9 mouse cellular contexts compared by ENCODE assay signal in the genomic region with DNA sequence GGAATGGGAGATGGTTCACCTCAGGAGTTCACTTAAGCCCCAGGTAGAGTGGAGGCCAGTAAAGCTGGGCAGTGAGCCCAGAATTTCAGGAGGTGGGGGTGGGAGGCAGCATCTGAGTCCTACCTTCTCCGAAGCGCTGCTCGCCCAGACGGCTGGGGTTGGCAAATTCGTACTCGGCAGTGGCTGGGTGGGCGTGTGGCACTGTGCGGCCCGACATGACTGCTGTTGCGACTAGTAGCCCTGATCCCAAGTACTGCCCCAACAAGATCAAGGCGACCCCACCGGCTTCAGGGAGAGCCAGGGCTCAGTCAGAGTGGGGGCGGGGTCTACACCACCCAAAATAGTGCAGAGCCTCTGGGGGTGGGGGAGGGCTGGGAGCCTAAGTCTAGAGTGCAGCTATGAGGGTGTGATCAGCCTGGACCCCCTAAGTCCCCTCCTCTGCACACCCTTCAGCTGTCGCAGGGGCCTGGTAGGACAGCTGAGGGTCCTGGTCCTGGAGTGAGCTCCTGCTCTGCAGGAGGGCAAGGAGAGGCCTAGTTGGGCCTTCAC. TPM values are rescaled to one million over a fixed set of nuclear protein-coding genes. Genes with fewer than 3 reads are reported as not detected.
DNase-seq lines count a peak whose midpoint lies in the region; ATAC-seq lines count a peak whose summit lies in the region.
"Had no signal": no experiment of that assay in that cellular context is flagged by ENCODE, and none has a peak within 500 bp of the region (broad histone marks: within the 10 kb centered on the region; RNA-seq: fewer than 3 reads in every experiment).

Hspb2 (minus strand) TSS at position 301 of the 549 bp plus-strand sequence.

- H3K27ac ChIP-seq in hindbrain, embryonic 10.5 days = peak within 1 kb of the TSS; percentile 56; the same call in 1 of the 2 replicates
- no peak within 1 kb of the TSS for H3K27ac ChIP-seq in hindbrain, embryonic 12.5 days
- peak within 1 kb of the TSS; percentile 100 for H3K27ac ChIP-seq in heart, embryonic 15.5 days
- no peak within 1 kb of the TSS for H3K27ac ChIP-seq in liver, embryonic 12.5 days

- peaks cover 31% of the 10 kb centered on the region for H3K27me3 ChIP-seq in hindbrain, embryonic 10.5 days (ENCODE audit: insufficient read depth, poor library complexity, severe bottlenecking)
- H3K27me3 ChIP-seq in hindbrain, embryonic 12.5 days = peaks cover 7% of the 10 kb centered on the region; the same call in 1 of the 2 replicates
- no peaks in the 10 kb centered on the region for H3K27me3 ChIP-seq in heart, embryonic 15.5 days
- H3K27me3 ChIP-seq in liver, embryonic 12.5 days (replicated peaks) = peaks cover 62% of the 10 kb centered on the region

- H3K4me1 ChIP-seq in hindbrain, embryonic 10.5 days (replicated peaks) = peaks cover 10% of the 10 kb centered on the region
- no peaks in the 10 kb centered on the region for H3K4me1 ChIP-seq in hindbrain, embryonic 12.5 days
- H3K4me1 ChIP-seq in heart, embryonic 15.5 days (replicated peaks) = peaks cover 32% of the 10 kb centered on the region
- no peaks in the 10 kb centered on the region for H3K4me1 ChIP-seq in liver, embryonic 12.5 days

- no peak within 1 kb of the TSS for H3K4me3 ChIP-seq in hindbrain, embryonic 10.5 days
- no peak within 1 kb of the TSS for H3K4me3 ChIP-seq in hindbrain, embryonic 12.5 days
- peak within 1 kb of the TSS; percentile 71 for H3K4me3 ChIP-seq in heart, embryonic 15.5 days
- H3K4me3 ChIP-seq in liver, embryonic 12.5 days = no peak within 1 kb of the TSS

- no peak for DNase-seq in hindbrain, embryonic 10.5 days (ENCODE audit: low spot score)
- DNase-seq in brain, adult 2 months (ENCODE audit: low read depth, low spot score) = peak; percentile 57
- DNase-seq in urinary bladder, postnatal 36 days (ENCODE audit: low spot score in 2 of 2) = no peak
- DNase-seq in adrenal gland, postnatal 25 days = no peak

- no peaks in the 10 kb centered on the region for H3K36me3 ChIP-seq in hindbrain, embryonic 10.5 days
- H3K36me3 ChIP-seq in hindbrain, embryonic 12.5 days = no peaks in the 10 kb centered on the region
- peaks cover 9% of the 10 kb centered on the region for H3K36me3 ChIP-seq in heart, embryonic 15.5 days
- H3K36me3 ChIP-seq in liver, embryonic 12.5 days = no peaks in the 10 kb centered on the region

- no peak within 1 kb of the TSS for H3K9ac ChIP-seq in hindbrain, embryonic 12.5 days
- peak within 1 kb of the TSS; percentile 72 for H3K9ac ChIP-seq in heart, embryonic 15.5 days
- no peak within 1 kb of the TSS for H3K9ac ChIP-seq in liver, embryonic 12.5 days

- no peaks in the 10 kb centered on the region for H3K9me3 ChIP-seq in hindbrain, embryonic 10.5 days
- no peaks in the 10 kb centered on the region for H3K9me3 ChIP-seq in hindbrain, embryonic 12.5 days (replicated peaks)
- no peaks in the 10 kb centered on the region for H3K9me3 ChIP-seq in heart, embryonic 15.5 days (replicated peaks)
- no peaks in the 10 kb centered on the region for H3K9me3 ChIP-seq in liver, embryonic 12.5 days (replicated peaks)

- WGBS in hindbrain, embryonic 10.5 days = 73% methylated on average over 14 of the region's 14 CpGs
- WGBS in hindbrain, embryonic 12.5 days = 64% methylated on average over 14 of the region's 14 CpGs
- 37% methylated on average over 14 of the region's 14 CpGs for WGBS in heart, embryonic 15.5 days
- WGBS in liver, embryonic 12.5 days (ENCODE audit: insufficient replicate concordance) = 65% methylated on average over 14 of the region's 14 CpGs

- H3K4me2 ChIP-seq in hindbrain, embryonic 12.5 days (replicated peaks) = no peak within 1 kb of the TSS
- peak within 1 kb of the TSS; percentile 64 for H3K4me2 ChIP-seq in heart, embryonic 15.5 days
- no peak within 1 kb of the TSS for H3K4me2 ChIP-seq in liver, embryonic 12.5 days

- ATAC-seq in hindbrain, embryonic 12.5 days (ENCODE audit: low FRiP score) = no peak
- peak; percentile 79 for ATAC-seq in heart, embryonic 15.5 days (replicated peaks; ENCODE audit: insufficient number of reproducible peaks, insufficient read depth, low FRiP score, low read depth)
- 0 out of 2 replicates have a peak, but pooled peaks have one; percentile 35 for ATAC-seq in liver, embryonic 12.5 days
- ATAC-seq in granulocyte monocyte progenitor cell, adult 5-6 weeks (replicated peaks; ENCODE audit: poor library complexity, severe bottlenecking) = no peak

RNA-seq across cellular contexts. Expression of gene Hspb2, which starts in this region (rescaled TPM):
- polyA plus RNA-seq in hindbrain, embryonic 10.5 days (2016; fragmentation: Nextera tagmentation; extraction: Ambion mirVana) = 0.65 and 0.71 TPM in 2 replicates
- polyA plus RNA-seq in hindbrain, embryonic 12.5 days (2016; fragmentation: Nextera tagmentation; extraction: Ambion mirVana) = 1.7 and 6.9 TPM in 2 replicates
- 236 and 268 TPM in 2 replicates for polyA plus RNA-seq in heart, embryonic 15.5 days (2015; fragmentation: Nextera tagmentation; extraction: Ambion mirVana)
- 0.82 and 1.2 TPM in 2 replicates for polyA plus RNA-seq in liver, embryonic 12.5 days (2016; fragmentation: Nextera tagmentation; extraction: Ambion mirVana)
- total RNA-seq in granulocyte monocyte progenitor cell, adult 5-6 weeks (2014; fragmentation: Nextera tagmentation) = not detected in 2 replicates
- total RNA-seq in granulocyte monocyte progenitor cell, adult 5-6 weeks (2017) = not detected in 2 replicates
- 2.0 and 2.9 TPM in 2 replicates for total RNA-seq in adrenal gland, postnatal 25 days (2021)
- total RNA-seq: hematopoietic stem cell, adult 5-6 weeks had no signal

Comparison
In these comparisons a context has a peak if more than half of its experiments do, and no peak if none do; other contexts are left out.
1. RNA of gene Hspb2 (polyA plus RNA-seq): 236 to 268 TPM in heart, embryonic 15.5 days; 1.7 to 6.9 TPM in hindbrain, embryonic 12.5 days, 0.82 to 1.2 TPM in liver, embryonic 12.5 days and 0.65 to 0.71 TPM in hindbrain, embryonic 10.5 days; every median in the first group is over 10 times any median in the second.
2. H3K27ac ChIP-seq: peak in hindbrain, embryonic 10.5 days (single experiment) and heart, embryonic 15.5 days (single experiment); none in hindbrain, embryonic 12.5 days (single experiment) and liver, embryonic 12.5 days (single experiment).
3. ATAC-seq: peak in heart, embryonic 15.5 days (single experiment) and liver, embryonic 12.5 days (single experiment); none in hindbrain, embryonic 12.5 days (single experiment) and granulocyte monocyte progenitor cell, adult 5-6 weeks (single experiment).